Mouse (Mus musculus): ENCODE results near the gene Mad1l1. TPM values are rescaled to one million over a fixed set of nuclear protein-coding genes. Genes with fewer than 3 reads are reported as not detected.
A peak's percentile ranks its signal among the peaks of the same experiment; 100 is the strongest.

Mad1l1 gene
- polyA plus RNA-seq, 1 experiment from 2014 or later: 33.8 TPM

DNA sequence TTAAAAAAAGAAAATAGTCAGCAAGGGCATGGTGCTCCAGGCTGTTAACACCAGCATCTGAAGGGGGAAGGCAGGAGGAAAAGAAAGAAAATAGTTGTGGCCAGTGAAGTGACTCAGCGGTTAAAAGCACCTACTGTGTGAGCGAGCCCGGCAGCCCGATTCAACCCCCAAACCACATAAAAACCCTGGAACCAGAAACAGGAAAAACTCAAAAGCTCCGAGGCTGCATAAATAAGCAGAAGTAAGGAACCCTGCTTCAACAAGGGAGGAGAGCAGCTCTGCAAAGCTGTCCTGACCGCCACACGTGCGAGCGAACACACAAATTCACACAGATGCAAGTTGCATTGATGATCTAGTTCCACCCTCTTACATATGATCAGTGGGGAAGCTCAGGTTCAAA is 28.5 kb upstream of the Mad1l1 start:
- H3K36me3 ChIP-seq: peaks cover 14% of the 10 kb centered on the region
- no peak for ATAC-seq (replicated peaks)
- no peak overlapping the region for H3K4me3 ChIP-seq
- H3K9ac ChIP-seq (replicated peaks): no peak overlapping the region
- H3K9me3 ChIP-seq: no peaks in the 10 kb centered on the region
- H3K4me1 ChIP-seq: no peaks in the 10 kb centered on the region
- no peak overlapping the region for H3K27ac ChIP-seq (replicated peaks)
- 94% methylated on average over 9 of the region's 9 CpGs for WGBS
- H3K27me3 ChIP-seq: no peaks in the 10 kb centered on the region
- H3K4me2 ChIP-seq (replicated peaks): no peak overlapping the region

GRCm38 (mm10) chr5:140346050-140346449 is 24.7 kb upstream of the Mad1l1 start:
- Histone ChIP-seq H3K9ac (replicated peaks) (no peak overlapping the region), H3K9me3 (no peaks in the 10 kb centered on the region), H3K27ac (replicated peaks) (no peak overlapping the region), H3K4me1 (no peaks in the 10 kb centered on the region), H3K36me3 (peaks cover 3% of the 10 kb centered on the region; the same call in 1 of the 2 replicates), H3K4me3 (no peak overlapping the region), H3K4me2 (replicated peaks) (no peak overlapping the region), H3K27me3 (no peaks in the 10 kb centered on the region)
- WGBS: 91% methylated on average over 1 of the region's 1 CpGs
- no peak for ATAC-seq (replicated peaks)

DNA sequence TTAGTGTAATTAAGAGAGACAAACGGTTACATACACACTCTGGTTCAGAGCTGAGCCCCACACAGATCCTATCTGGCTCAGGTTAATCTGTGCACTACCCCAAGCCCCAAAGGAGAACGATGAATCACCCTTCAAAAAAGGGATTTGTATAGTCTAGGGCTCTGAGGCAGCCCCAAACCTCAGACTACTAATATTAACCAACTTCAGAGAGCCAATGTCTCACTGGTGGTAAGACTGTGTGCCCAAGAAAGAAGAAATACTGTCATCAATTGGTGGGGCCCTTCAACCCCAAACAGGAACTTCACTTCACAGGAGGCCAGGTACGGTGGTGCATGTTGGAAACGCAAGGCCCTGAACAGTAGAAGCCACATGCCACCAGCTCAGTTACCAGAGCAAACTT is 23.9 kb upstream of the Mad1l1 start:
- H3K4me3 ChIP-seq: no peak overlapping the region
- H3K9ac ChIP-seq (replicated peaks): no peak overlapping the region
- H3K4me1 ChIP-seq: no peaks in the 10 kb centered on the region
- no peak overlapping the region for H3K4me2 ChIP-seq (replicated peaks)
- H3K27ac ChIP-seq (replicated peaks): no peak overlapping the region
- H3K9me3 ChIP-seq: no peaks in the 10 kb centered on the region
- WGBS: 94% methylated on average over 4 of the region's 4 CpGs
- no peak for ATAC-seq (replicated peaks)
- no peaks in the 10 kb centered on the region for H3K27me3 ChIP-seq
- H3K36me3 ChIP-seq: peaks cover 5% of the 10 kb centered on the region; the same call in 1 of the 2 replicates

GRCm38 (mm10) chr5:140342880-140343279 is 21.5 kb upstream of the Mad1l1 start:
- H3K36me3 ChIP-seq: peaks cover 10% of the 10 kb centered on the region; the same call in 1 of the 2 replicates

GRCm38 (mm10) chr5:140339836-140340235 is 18.5 kb upstream of the Mad1l1 start:
- H3K4me3 ChIP-seq: no peak overlapping the region
- no peaks in the 10 kb centered on the region for H3K9me3 ChIP-seq
- no peak overlapping the region for H3K9ac ChIP-seq (replicated peaks)
- no peak overlapping the region for H3K27ac ChIP-seq (replicated peaks)
- no peak overlapping the region for H3K4me2 ChIP-seq (replicated peaks)
- WGBS: 95% methylated on average over 3 of the region's 3 CpGs
- no peaks in the 10 kb centered on the region for H3K27me3 ChIP-seq
- H3K36me3 ChIP-seq: peaks cover 10% of the 10 kb centered on the region; the same call in 1 of the 2 replicates
- no peak for ATAC-seq (replicated peaks)
- no peaks in the 10 kb centered on the region for H3K4me1 ChIP-seq

More at GRCm38 (mm10) chr5:140342880-140343279, 21.5 kb upstream of the Mad1l1 start:
- Histone ChIP-seq H3K9me3 (no peaks in the 10 kb centered on the region), H3K4me2 (replicated peaks) (no peak overlapping the region), H3K4me3 (no peak overlapping the region), H3K27me3 (no peaks in the 10 kb centered on the region), H3K9ac (replicated peaks) (no peak overlapping the region), H3K4me1 (no peaks in the 10 kb centered on the region), H3K27ac (replicated peaks) (no peak overlapping the region)
- ATAC-seq (replicated peaks): no peak
- 86% methylated on average over 4 of the region's 4 CpGs for WGBS

GRCm38 (mm10) chr5:140338779-140339178 is 17.4 kb upstream of the Mad1l1 start:
- H3K9me3 ChIP-seq: no peaks in the 10 kb centered on the region
- no peak overlapping the region for H3K27ac ChIP-seq (replicated peaks)
- 0 out of 2 replicates have a peak, but pooled peaks cover 7% of the 10 kb centered on the region for H3K36me3 ChIP-seq
- no peak overlapping the region for H3K9ac ChIP-seq (replicated peaks)
- H3K4me1 ChIP-seq: no peaks in the 10 kb centered on the region
- no peak for ATAC-seq (replicated peaks)
- no peak overlapping the region for H3K4me2 ChIP-seq (replicated peaks)
- H3K27me3 ChIP-seq: no peaks in the 10 kb centered on the region
- H3K4me3 ChIP-seq: no peak overlapping the region
- WGBS: 97% methylated on average over 4 of the region's 4 CpGs

GRCm38 (mm10) chr5:140336680-140337079 is 15.3 kb upstream of the Mad1l1 start:
- no peak for ATAC-seq (replicated peaks)
- H3K9ac ChIP-seq (replicated peaks): no peak overlapping the region

DNA sequence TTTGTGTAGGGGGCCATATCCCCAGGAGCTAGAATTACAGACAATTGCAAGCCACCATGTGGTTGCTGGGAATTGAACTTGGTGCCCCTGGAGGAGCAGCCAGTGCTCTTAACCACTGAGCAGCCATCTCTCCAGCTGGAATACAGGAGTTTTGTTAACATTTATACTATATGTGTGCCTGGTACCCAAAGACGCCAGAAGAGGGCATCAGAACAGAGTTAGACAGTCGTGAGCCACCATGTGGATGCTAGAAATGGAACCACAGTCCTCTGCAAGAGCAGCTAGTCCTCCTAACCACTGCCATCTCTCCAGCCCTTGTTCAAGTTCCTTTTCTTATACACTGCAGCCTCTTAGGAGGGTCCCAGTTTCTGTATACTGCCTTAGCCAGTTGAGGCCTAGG is 12.3 kb upstream of the Mad1l1 start:
- Histone ChIP-seq H3K27ac (replicated peaks) (no peak overlapping the region), H3K4me3 (no peak overlapping the region), H3K36me3 (peaks cover 8% of the 10 kb centered on the region; the same call in 1 of the 2 replicates), H3K4me2 (replicated peaks) (no peak overlapping the region), H3K4me1 (peaks cover 18% of the 10 kb centered on the region), H3K9ac (replicated peaks) (no peak overlapping the region), H3K9me3 (no peaks in the 10 kb centered on the region), H3K27me3 (no peaks in the 10 kb centered on the region)
- WGBS: 27% methylated on average over 2 of the region's 2 CpGs
- no peak for ATAC-seq (replicated peaks)

More at GRCm38 (mm10) chr5:140336680-140337079, 15.3 kb upstream of the Mad1l1 start:
- no peaks in the 10 kb centered on the region for H3K9me3 ChIP-seq
- no peaks in the 10 kb centered on the region for H3K27me3 ChIP-seq
- WGBS: 73% methylated on average over 1 of the region's 1 CpGs
- no peak overlapping the region for H3K4me2 ChIP-seq (replicated peaks)
- no peak overlapping the region for H3K4me3 ChIP-seq
- H3K4me1 ChIP-seq: peaks cover 4% of the 10 kb centered on the region
- H3K27ac ChIP-seq (replicated peaks): no peak overlapping the region
- 0 out of 2 replicates have a peak, but pooled peaks cover 7% of the 10 kb centered on the region for H3K36me3 ChIP-seq

DNA sequence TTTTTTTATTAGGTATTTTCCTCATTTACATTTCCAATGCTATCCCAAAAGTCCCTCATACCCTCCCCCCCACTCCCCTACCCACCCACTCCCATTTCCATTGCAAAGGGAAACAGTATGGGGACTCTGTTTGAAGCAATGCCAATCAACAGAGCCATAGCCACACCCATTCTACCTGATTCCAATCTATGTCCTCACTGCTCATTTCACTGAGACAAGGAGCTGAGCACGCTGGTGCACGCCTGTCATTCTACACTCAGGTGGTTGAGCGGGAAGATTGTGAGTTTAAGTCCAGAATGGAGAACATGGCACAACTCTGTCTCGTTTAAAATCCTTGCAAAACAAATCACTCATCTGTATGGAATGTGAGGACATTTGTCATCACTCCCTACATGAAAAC is 11.2 kb upstream of the Mad1l1 start:
- peaks cover 16% of the 10 kb centered on the region for H3K36me3 ChIP-seq
- no peaks in the 10 kb centered on the region for H3K9me3 ChIP-seq
- H3K4me1 ChIP-seq: peaks cover 18% of the 10 kb centered on the region
- 62% methylated on average over 4 of the region's 4 CpGs for WGBS
- H3K27ac ChIP-seq (replicated peaks): no peak overlapping the region
- H3K4me3 ChIP-seq: no peak overlapping the region
- no peak for ATAC-seq (replicated peaks)
- no peak overlapping the region for H3K4me2 ChIP-seq (replicated peaks)
- no peak overlapping the region for H3K9ac ChIP-seq (replicated peaks)
- no peaks in the 10 kb centered on the region for H3K27me3 ChIP-seq

DNA sequence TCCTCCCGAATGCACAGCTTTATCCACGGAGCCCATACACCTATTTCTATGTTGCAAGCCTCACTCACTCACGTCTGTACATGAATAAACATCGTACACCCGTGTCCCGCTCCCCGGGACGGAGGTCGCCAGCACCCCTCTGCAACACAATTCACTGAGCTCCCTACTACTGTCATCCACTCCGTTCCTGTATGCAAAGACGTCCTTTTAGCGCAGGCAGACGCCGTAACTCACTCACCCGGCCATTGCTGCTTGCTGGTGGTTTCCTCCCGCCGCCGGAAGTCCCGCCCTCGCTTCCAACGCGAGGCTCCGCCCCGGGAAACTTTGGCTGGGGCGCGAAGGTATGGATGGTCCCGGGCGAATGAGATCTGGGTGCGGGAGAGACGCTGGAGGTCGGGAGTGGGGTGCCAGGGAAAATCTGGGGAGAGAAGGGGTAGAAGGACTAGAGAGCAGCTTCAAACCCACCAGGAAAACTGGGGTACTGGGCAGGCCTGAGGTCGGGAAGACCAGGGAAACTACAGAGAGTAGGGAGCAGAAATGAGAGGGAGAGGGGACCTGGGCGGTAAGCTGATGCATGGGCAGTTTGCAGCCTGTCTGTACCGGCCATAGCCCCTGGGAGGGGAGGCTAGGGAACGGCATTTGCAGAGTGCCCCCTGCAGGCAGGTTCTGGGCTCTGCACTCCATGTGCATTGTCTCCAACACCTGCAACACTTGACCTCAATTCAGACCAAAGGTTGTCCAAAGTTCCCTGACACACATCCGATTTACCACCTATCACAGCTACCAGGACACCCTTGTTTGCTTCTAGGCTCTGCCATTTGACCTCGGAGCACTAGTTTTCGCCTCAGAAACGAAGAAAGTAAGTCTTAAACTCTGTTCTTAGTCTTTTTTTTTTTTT is 10.5 kb upstream of the Mad1l1 start, which contains the start of gene Mrm2:
Gene Mrm2, minus strand, starts transcription at position 284 of the 898 bp plus-strand sequence.
- Histone ChIP-seq H3K4me2 (replicated peaks) (peak within 1 kb of the TSS; percentile 75), H3K27me3 (no peaks in the 10 kb centered on the region), H3K9me3 (no peaks in the 10 kb centered on the region), H3K9ac (replicated peaks) (peak within 1 kb of the TSS; percentile 73), H3K27ac (replicated peaks) (peak within 1 kb of the TSS; percentile 83), H3K4me1 (peaks cover 18% of the 10 kb centered on the region), H3K36me3 (peaks cover 18% of the 10 kb centered on the region), H3K4me3 (peak within 1 kb of the TSS; percentile 67)
- peak; percentile 84 for ATAC-seq (replicated peaks)
- WGBS: under 1% methylated on average over 39 of the region's 39 CpGs

DNA sequence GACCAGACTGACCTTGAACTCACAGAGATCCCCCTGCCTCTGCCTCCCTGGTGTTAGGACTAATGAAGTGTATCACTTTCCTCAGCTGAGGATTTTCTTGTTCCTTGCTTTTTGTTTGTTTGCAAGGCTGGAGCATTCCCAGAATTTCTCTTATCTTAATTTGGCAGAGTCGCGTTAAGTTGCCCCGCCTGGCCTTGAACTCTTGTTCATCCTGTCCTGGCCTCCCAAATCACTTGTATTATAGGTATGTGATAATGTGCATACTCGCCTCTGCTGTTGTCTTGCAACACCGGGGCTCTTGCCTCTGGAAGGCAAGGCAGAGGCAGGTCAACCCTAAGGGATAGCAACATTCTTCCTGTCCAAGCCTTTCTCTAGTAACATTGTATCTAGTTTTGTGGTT is 2.7 kb upstream of the Mad1l1 start:
- Histone ChIP-seq H3K9me3 (no peaks in the 10 kb centered on the region), H3K4me3 (no peak overlapping the region), H3K27ac (replicated peaks) (no peak overlapping the region), H3K36me3 (peaks cover 14% of the 10 kb centered on the region), H3K4me2 (replicated peaks) (no peak overlapping the region), H3K4me1 (peaks cover 18% of the 10 kb centered on the region), H3K9ac (replicated peaks) (no peak overlapping the region), H3K27me3 (no peaks in the 10 kb centered on the region)
- ATAC-seq (replicated peaks): no peak
- 96% methylated on average over 5 of the region's 5 CpGs for WGBS

GRCm38 (mm10) chr5:140321756-140322575 is 614 bp upstream of the Mad1l1 start:
- Histone ChIP-seq H3K9ac (replicated peaks) (peak overlapping the region; percentile 99), H3K27ac (replicated peaks) (peak overlapping the region; percentile 74), H3K27me3 (no peaks in the 10 kb centered on the region), H3K9me3 (no peaks in the 10 kb centered on the region), H3K4me1 (peaks cover 18% of the 10 kb centered on the region), H3K4me3 (peak overlapping the region; percentile 88), H3K36me3 (no peaks in the 10 kb centered on the region; the same call in 1 of the 2 replicates), H3K4me2 (replicated peaks) (peak overlapping the region; percentile 82)
- under 1% methylated on average over 17 of the region's 17 CpGs for WGBS
- ATAC-seq (replicated peaks): peak; percentile 15; the same call in 1 of the 2 replicates

Measured in forebrain, embryonic 15.5 days (tissue).